Mouse (Mus musculus): ENCODE results near the gene Srsf2. TPM values are rescaled to one million over a fixed set of nuclear protein-coding genes. Genes with fewer than 3 reads are reported as not detected.
"Not testable (repeated sequence)": the region's sequence is repeated elsewhere in the genome, so short reads cannot be mapped to it uniquely, and the experiment has no call there.

Gene Srsf2
- total RNA-seq (2017), result 370 and 573 TPM in 2 replicates

GRCm38 (mm10) chr11:116852891-116853511 lies at the start of gene Srsf2:
Srsf2 (minus strand) TSS chr11:116853094.
- peak; percentile 84 to 88 for ATAC-seq (replicated peaks in 1 of 2; ENCODE audit: insufficient read depth in 1 of 2, low FRiP score in 2 of 2, low TSS enrichment in 1 of 2, low read depth in 1 of 2, poor library complexity in 2 of 2, severe bottlenecking in 2 of 2)

- ATAC-seq (replicated peaks in 1 of 2; ENCODE audit: insufficient read depth in 1 of 2, low FRiP score in 2 of 2, low TSS enrichment in 1 of 2, low read depth in 1 of 2, poor library complexity in 2 of 2, severe bottlenecking in 2 of 2), result not testable (repeated sequence)
Measured at GRCm38 (mm10) chr11:116902588-116902987, 49.7 kb upstream of the Srsf2 start.

- no peak for ATAC-seq (replicated peaks in 1 of 2; ENCODE audit: insufficient read depth in 1 of 2, low FRiP score in 2 of 2, low TSS enrichment in 1 of 2, low read depth in 1 of 2, poor library complexity in 2 of 2, severe bottlenecking in 2 of 2)
Measured at GRCm38 (mm10) chr11:116899247-116899646, 46.4 kb upstream of the Srsf2 start.

- no peak for ATAC-seq (replicated peaks in 1 of 2; ENCODE audit: insufficient read depth in 1 of 2, low FRiP score in 2 of 2, low TSS enrichment in 1 of 2, low read depth in 1 of 2, poor library complexity in 2 of 2, severe bottlenecking in 2 of 2)
Measured at GRCm38 (mm10) chr11:116895402-116895801, 42.5 kb upstream of the Srsf2 start.

- no peak for ATAC-seq (replicated peaks in 1 of 2; ENCODE audit: insufficient read depth in 1 of 2, low FRiP score in 2 of 2, low TSS enrichment in 1 of 2, low read depth in 1 of 2, poor library complexity in 2 of 2, severe bottlenecking in 2 of 2)
Measured at GRCm38 (mm10) chr11:116893532-116894442, 40.9 kb upstream of the Srsf2 start.

- no peak for ATAC-seq (replicated peaks in 1 of 2; ENCODE audit: insufficient read depth in 1 of 2, low FRiP score in 2 of 2, low TSS enrichment in 1 of 2, low read depth in 1 of 2, poor library complexity in 2 of 2, severe bottlenecking in 2 of 2)
Measured at GRCm38 (mm10) chr11:116887136-116887535, 34.2 kb upstream of the Srsf2 start.

GRCm38 (mm10) chr11:116885275-116886151 lies 32.6 kb upstream of the Srsf2 start:
- peak; percentile 75 to 83 for ATAC-seq (replicated peaks in 1 of 2; ENCODE audit: insufficient read depth in 1 of 2, low FRiP score in 2 of 2, low TSS enrichment in 1 of 2, low read depth in 1 of 2, poor library complexity in 2 of 2, severe bottlenecking in 2 of 2)

GRCm38 (mm10) chr11:116884061-116884460 lies 31.2 kb upstream of the Srsf2 start:
- ATAC-seq (replicated peaks in 1 of 2; ENCODE audit: insufficient read depth in 1 of 2, low FRiP score in 2 of 2, low TSS enrichment in 1 of 2, low read depth in 1 of 2, poor library complexity in 2 of 2, severe bottlenecking in 2 of 2), result no peak

GRCm38 (mm10) chr11:116882446-116882845 lies 29.6 kb upstream of the Srsf2 start:
- ATAC-seq (replicated peaks in 1 of 2; ENCODE audit: insufficient read depth in 1 of 2, low FRiP score in 2 of 2, low TSS enrichment in 1 of 2, low read depth in 1 of 2, poor library complexity in 2 of 2, severe bottlenecking in 2 of 2), result no peak

GRCm38 (mm10) chr11:116881440-116881839 lies 28.5 kb upstream of the Srsf2 start:
- no peak for ATAC-seq (replicated peaks in 1 of 2; ENCODE audit: insufficient read depth in 1 of 2, low FRiP score in 2 of 2, low TSS enrichment in 1 of 2, low read depth in 1 of 2, poor library complexity in 2 of 2, severe bottlenecking in 2 of 2)

GRCm38 (mm10) chr11:116880839-116881238 lies 27.9 kb upstream of the Srsf2 start:
- ATAC-seq (replicated peaks in 1 of 2; ENCODE audit: insufficient read depth in 1 of 2, low FRiP score in 2 of 2, low TSS enrichment in 1 of 2, low read depth in 1 of 2, poor library complexity in 2 of 2, severe bottlenecking in 2 of 2), result no peak

GRCm38 (mm10) chr11:116878454-116878853 lies 25.6 kb upstream of the Srsf2 start:
- ATAC-seq (replicated peaks in 1 of 2; ENCODE audit: insufficient read depth in 1 of 2, low FRiP score in 2 of 2, low TSS enrichment in 1 of 2, low read depth in 1 of 2, poor library complexity in 2 of 2, severe bottlenecking in 2 of 2), result no peak

- ATAC-seq (replicated peaks in 1 of 2; ENCODE audit: insufficient read depth in 1 of 2, low FRiP score in 2 of 2, low TSS enrichment in 1 of 2, low read depth in 1 of 2, poor library complexity in 2 of 2, severe bottlenecking in 2 of 2), result no peak
Measured at GRCm38 (mm10) chr11:116873987-116874386, 21.1 kb upstream of the Srsf2 start.

GRCm38 (mm10) chr11:116871538-116871937 lies 18.6 kb upstream of the Srsf2 start:
- ATAC-seq (replicated peaks in 1 of 2; ENCODE audit: insufficient read depth in 1 of 2, low FRiP score in 2 of 2, low TSS enrichment in 1 of 2, low read depth in 1 of 2, poor library complexity in 2 of 2, severe bottlenecking in 2 of 2), result no peak

GRCm38 (mm10) chr11:116869641-116870040 lies 16.7 kb upstream of the Srsf2 start:
- no peak for ATAC-seq (replicated peaks in 1 of 2; ENCODE audit: insufficient read depth in 1 of 2, low FRiP score in 2 of 2, low TSS enrichment in 1 of 2, low read depth in 1 of 2, poor library complexity in 2 of 2, severe bottlenecking in 2 of 2)

GRCm38 (mm10) chr11:116869223-116869622 lies 16.3 kb upstream of the Srsf2 start:
- ATAC-seq (replicated peaks in 1 of 2; ENCODE audit: insufficient read depth in 1 of 2, low FRiP score in 2 of 2, low TSS enrichment in 1 of 2, low read depth in 1 of 2, poor library complexity in 2 of 2, severe bottlenecking in 2 of 2), result no peak

- 0 out of 4 replicates have a peak, but pooled peaks of 1 of the 2 experiments have one; percentile 12 for ATAC-seq (replicated peaks in 1 of 2; ENCODE audit: insufficient read depth in 1 of 2, low FRiP score in 2 of 2, low TSS enrichment in 1 of 2, low read depth in 1 of 2, poor library complexity in 2 of 2, severe bottlenecking in 2 of 2)
Measured at GRCm38 (mm10) chr11:116868129-116868528, 15.2 kb upstream of the Srsf2 start.

Measured in hematopoietic stem cell, adult 5-6 weeks (primary cell).